Mouse (Mus musculus): ENCODE measurements at regions not wholly inside any gene's neighbourhood (a gene's known extent, or its start where the extent isn't known, plus 50 kb on each side); places are given as distances from the start of the nearest gene placed in this dataset.

DNA sequence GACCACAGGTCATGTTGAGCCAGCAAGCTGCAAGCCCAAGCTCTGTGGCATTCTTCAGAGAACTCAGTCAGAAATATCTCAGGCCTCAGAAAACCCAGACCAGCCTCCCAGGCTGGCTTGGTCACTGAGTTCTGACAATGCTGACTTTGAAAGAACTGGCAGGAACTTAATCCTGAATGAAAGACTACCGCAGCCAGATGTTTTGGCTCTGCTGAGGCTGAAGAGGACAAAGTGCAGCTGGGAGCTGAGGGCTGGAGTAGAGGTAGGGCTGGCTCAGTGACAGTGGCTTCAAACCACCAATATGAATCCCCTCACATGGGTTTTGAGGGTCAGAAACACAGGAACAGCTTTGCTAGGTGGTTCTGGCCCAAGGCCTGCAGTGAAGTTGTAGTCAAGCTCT lies 505.6 kb upstream of the Adam5 start:
- TF ChIP-seq POLR2A (IDR thresholded peaks at IDR 0.05; ENCODE audit: borderline replicate concordance, low read depth, low read length) (no peak), CTCF (IDR thresholded peaks at IDR 0.05; ENCODE audit: low read depth, low read length) (no peak)

All from bone marrow macrophage, adult 2 months (primary cell).